Mouse (Mus musculus): ENCODE measurements around the gene Gm9936. TPM values are rescaled to one million over a fixed set of nuclear protein-coding genes. Genes with fewer than 3 reads are reported as not detected.
A peak's percentile ranks its signal among the peaks of the same experiment; 100 is the strongest.
"Not testable (repeated sequence)": the region's sequence is repeated elsewhere in the genome, so short reads cannot be mapped to it uniquely, and the experiment has no call there.

Gene Gm9936
- polyA plus RNA-seq (2016; fragmentation: Nextera tagmentation; extraction: Ambion mirVana): 0.26 and 0.33 TPM in 2 replicates

GRCm38 (mm10) chr5:114858582-114858981, at the start of gene Gm9936:
Gene Gm9936, minus strand, starts transcription at chr5:114858682.
- H3K27me3 ChIP-seq (ENCODE audit: insufficient read depth, poor library complexity, severe bottlenecking): peaks cover 22% of the 10 kb centered on the region
- peaks cover 15% of the 10 kb centered on the region; the same call in 1 of the 2 replicates for H3K4me1 ChIP-seq (replicated peaks)
- H3K9me3 ChIP-seq: no peaks in the 10 kb centered on the region
- no peaks in the 10 kb centered on the region for H3K36me3 ChIP-seq
- no peak for DNase-seq (ENCODE audit: low spot score)
- peak within 1 kb of the TSS; percentile 78 for H3K27ac ChIP-seq
- WGBS: 85% methylated on average over 12 of the region's 12 CpGs
- peak within 1 kb of the TSS; percentile 53 for H3K4me3 ChIP-seq

- Histone ChIP-seq H3K4me1 (replicated peaks) (peaks cover 9% of the 10 kb centered on the region), H3K27me3 (ENCODE audit: insufficient read depth, poor library complexity, severe bottlenecking) (no peaks in the 10 kb centered on the region), H3K36me3 (no peaks in the 10 kb centered on the region), H3K27ac (no peak overlapping the region), H3K4me3 (no peak overlapping the region), H3K9me3 (0 out of 2 replicates have a peak, but pooled peaks cover 3% of the 10 kb centered on the region)
- whole genome bisulfite sequencing: 22% methylated on average over 1 of the region's 1 CpGs
- DNase-seq (ENCODE audit: low spot score): peak; percentile 47
Measured at GRCm38 (mm10) chr5:114902413-114902812, 43.9 kb upstream of the Gm9936 start.

GRCm38 (mm10) chr5:114898857-114899256, 40.4 kb upstream of the Gm9936 start:
- no peak for DNase-seq (ENCODE audit: low spot score)
- Histone ChIP-seq H3K27me3 (ENCODE audit: insufficient read depth, poor library complexity, severe bottlenecking) (no peaks in the 10 kb centered on the region), H3K9me3 (no peaks in the 10 kb centered on the region), H3K4me1 (replicated peaks) (peaks cover 9% of the 10 kb centered on the region), H3K27ac (no peak overlapping the region), H3K36me3 (no peaks in the 10 kb centered on the region), H3K4me3 (no peak overlapping the region)
- WGBS: 81% methylated on average over 7 of the region's 7 CpGs

- no peaks in the 10 kb centered on the region for H3K36me3 ChIP-seq
- DNase-seq (ENCODE audit: low spot score): no peak
- 0 out of 2 replicates have a peak overlapping the region, but pooled peaks have one; percentile 42 for H3K27ac ChIP-seq
- peak overlapping the region; percentile 0; the same call in 1 of the 2 replicates for H3K4me3 ChIP-seq
- H3K9me3 ChIP-seq: no peaks in the 10 kb centered on the region
- 13% methylated on average over 7 of the region's 7 CpGs for WGBS
- peaks cover 9% of the 10 kb centered on the region for H3K4me1 ChIP-seq (replicated peaks)
- no peaks in the 10 kb centered on the region for H3K27me3 ChIP-seq (ENCODE audit: insufficient read depth, poor library complexity, severe bottlenecking)
Measured at GRCm38 (mm10) chr5:114897374-114897793, 38.9 kb upstream of the Gm9936 start.

- H3K27ac ChIP-seq: 0 out of 2 replicates have a peak within 1 kb of the TSS, but pooled peaks have one; percentile 42
- WGBS: 66% methylated on average over 13 of the region's 13 CpGs
- no peaks in the 10 kb centered on the region for H3K27me3 ChIP-seq (ENCODE audit: insufficient read depth, poor library complexity, severe bottlenecking)
- peaks cover 9% of the 10 kb centered on the region for H3K4me1 ChIP-seq (replicated peaks)
- H3K4me3 ChIP-seq: peak within 1 kb of the TSS; percentile 0; the same call in 1 of the 2 replicates
- H3K9me3 ChIP-seq: no peaks in the 10 kb centered on the region
- DNase-seq (ENCODE audit: low spot score): no peak
- no peaks in the 10 kb centered on the region for H3K36me3 ChIP-seq
Measured at GRCm38 (mm10) chr5:114896688-114897373, 38.3 kb upstream of the Gm9936 start, which contains the start of gene Oasl2. Gene Oasl2, plus strand, starts transcription at chr5:114896936.

GRCm38 (mm10) chr5:114895542-114895941, 37.1 kb upstream of the Gm9936 start:
- WGBS: 87% methylated on average over 4 of the region's 4 CpGs
- DNase-seq (ENCODE audit: low spot score): no peak
- no peaks in the 10 kb centered on the region for H3K9me3 ChIP-seq
- H3K4me3 ChIP-seq: no peak overlapping the region
- no peaks in the 10 kb centered on the region for H3K27me3 ChIP-seq (ENCODE audit: insufficient read depth, poor library complexity, severe bottlenecking)
- peaks cover 9% of the 10 kb centered on the region for H3K4me1 ChIP-seq (replicated peaks)
- H3K27ac ChIP-seq: no peak overlapping the region
- H3K36me3 ChIP-seq: no peaks in the 10 kb centered on the region

- Histone ChIP-seq H3K27me3 (ENCODE audit: insufficient read depth, poor library complexity, severe bottlenecking) (no peaks in the 10 kb centered on the region), H3K4me1 (replicated peaks) (no peaks in the 10 kb centered on the region), H3K9me3 (no peaks in the 10 kb centered on the region), H3K36me3 (no peaks in the 10 kb centered on the region), H3K27ac (no peak overlapping the region), H3K4me3 (no peak overlapping the region)
- no peak for DNase-seq (ENCODE audit: low spot score)
- WGBS: 83% methylated on average over 2 of the region's 2 CpGs
Measured at GRCm38 (mm10) chr5:114888995-114889394, 30.5 kb upstream of the Gm9936 start.

GRCm38 (mm10) chr5:114886801-114887200, 28.3 kb upstream of the Gm9936 start:
- H3K9me3 ChIP-seq: no peaks in the 10 kb centered on the region
- 87% methylated on average over 6 of the region's 6 CpGs for WGBS
- H3K4me3 ChIP-seq: no peak overlapping the region
- no peaks in the 10 kb centered on the region for H3K36me3 ChIP-seq
- no peaks in the 10 kb centered on the region for H3K27me3 ChIP-seq (ENCODE audit: insufficient read depth, poor library complexity, severe bottlenecking)
- H3K27ac ChIP-seq: no peak overlapping the region
- no peaks in the 10 kb centered on the region for H3K4me1 ChIP-seq (replicated peaks)
- DNase-seq (ENCODE audit: low spot score): no peak

- Histone ChIP-seq H3K27me3 (ENCODE audit: insufficient read depth, poor library complexity, severe bottlenecking) (no peaks in the 10 kb centered on the region), H3K4me3 (no peak overlapping the region), H3K9me3 (no peaks in the 10 kb centered on the region), H3K27ac (no peak overlapping the region), H3K36me3 (no peaks in the 10 kb centered on the region), H3K4me1 (replicated peaks) (peaks cover 7% of the 10 kb centered on the region)
- no peak for DNase-seq (ENCODE audit: low spot score)
- WGBS: 93% methylated on average over 11 of the region's 11 CpGs
Measured at GRCm38 (mm10) chr5:114883022-114883421, 24.5 kb upstream of the Gm9936 start.

GRCm38 (mm10) chr5:114882319-114882718, 23.8 kb upstream of the Gm9936 start:
- not testable (repeated sequence) for H3K4me3 ChIP-seq; H3K27me3 ChIP-seq (ENCODE audit: insufficient read depth, poor library complexity, severe bottlenecking); H3K36me3 ChIP-seq; H3K9me3 ChIP-seq; H3K27ac ChIP-seq; DNase-seq (ENCODE audit: low spot score)
- WGBS: 85% methylated on average over 7 of the region's 7 CpGs
- peaks cover 14% of the 10 kb centered on the region for H3K4me1 ChIP-seq (replicated peaks)

GRCm38 (mm10) chr5:114879399-114879798, 20.9 kb upstream of the Gm9936 start:
- H3K27me3 ChIP-seq (ENCODE audit: insufficient read depth, poor library complexity, severe bottlenecking): no peaks in the 10 kb centered on the region
- H3K4me3 ChIP-seq: no peak overlapping the region
- H3K27ac ChIP-seq: no peak overlapping the region
- H3K36me3 ChIP-seq: no peaks in the 10 kb centered on the region
- H3K9me3 ChIP-seq: no peaks in the 10 kb centered on the region
- peaks cover 31% of the 10 kb centered on the region for H3K4me1 ChIP-seq (replicated peaks)
- WGBS: 71% methylated on average over 13 of the region's 13 CpGs
- no peak for DNase-seq (ENCODE audit: low spot score)

- Histone ChIP-seq H3K9me3 (no peaks in the 10 kb centered on the region), H3K4me3 (no peak overlapping the region), H3K27me3 (ENCODE audit: insufficient read depth, poor library complexity, severe bottlenecking) (no peaks in the 10 kb centered on the region), H3K4me1 (replicated peaks) (peaks cover 31% of the 10 kb centered on the region), H3K36me3 (no peaks in the 10 kb centered on the region), H3K27ac (no peak overlapping the region)
- WGBS: 65% methylated on average over 7 of the region's 7 CpGs
- no peak for DNase-seq (ENCODE audit: low spot score)
Measured at GRCm38 (mm10) chr5:114877487-114877886, 19.0 kb upstream of the Gm9936 start.

GRCm38 (mm10) chr5:114876331-114876730, 17.8 kb upstream of the Gm9936 start:
- no peak overlapping the region for H3K4me3 ChIP-seq
- no peaks in the 10 kb centered on the region for H3K9me3 ChIP-seq
- H3K4me1 ChIP-seq (replicated peaks): peaks cover 31% of the 10 kb centered on the region
- no peaks in the 10 kb centered on the region for H3K36me3 ChIP-seq
- no peak for DNase-seq (ENCODE audit: low spot score)
- WGBS: 35% methylated on average over 6 of the region's 6 CpGs
- no peaks in the 10 kb centered on the region for H3K27me3 ChIP-seq (ENCODE audit: insufficient read depth, poor library complexity, severe bottlenecking)
- H3K27ac ChIP-seq: no peak overlapping the region

Data from hindbrain, embryonic 10.5 days (tissue).